Mouse (Mus musculus): ENCODE results near the gene Strip2.

- TF ChIP-seq POLR2A (IDR thresholded peaks at IDR 0.05; ENCODE audit: borderline replicate concordance, control insufficient read depth, low read depth, low read length) (no peak), CTCF (IDR thresholded peaks at IDR 0.05; ENCODE audit: control insufficient read depth, insufficient read depth, low read length) (no peak)
These were observed 13.3 kb downstream of the Strip2 start for GRCm38 (mm10) chr6:29930087-29930486.

Data from bone marrow, adult 2 months (tissue).